Mouse (Mus musculus) heart, postnatal 10 days (tissue): ENCODE data around the gene Lima1. TPM values are rescaled to one million over a fixed set of nuclear protein-coding genes. Genes with fewer than 3 reads are reported as not detected.
"Not testable (repeated sequence)": the region's sequence is repeated elsewhere in the genome, so short reads cannot be mapped to it uniquely, and the experiment has no call there.

ENCODE experiments used
- DNase-seq, 2 experiments: peaks; one replicate each; pipeline ENCODE4 v3.0.0; 2021
- intact Hi-C: fragments of 180-260 bp; cut with DNase I; formaldehyde crosslinking; loops from one replicate; pipeline ENCODE4 v1.15.1; 2025
- total RNA-seq, 2 experiments: library from RNA; stranded (reverse); gene quantifications; 2 replicates each; pipeline ENCODE4 v1.2.3; 2021

The Lima1 gene
- total RNA-seq, 2 experiments from 2014 or later = 27.9 to 32.8 TPM

DNA sequence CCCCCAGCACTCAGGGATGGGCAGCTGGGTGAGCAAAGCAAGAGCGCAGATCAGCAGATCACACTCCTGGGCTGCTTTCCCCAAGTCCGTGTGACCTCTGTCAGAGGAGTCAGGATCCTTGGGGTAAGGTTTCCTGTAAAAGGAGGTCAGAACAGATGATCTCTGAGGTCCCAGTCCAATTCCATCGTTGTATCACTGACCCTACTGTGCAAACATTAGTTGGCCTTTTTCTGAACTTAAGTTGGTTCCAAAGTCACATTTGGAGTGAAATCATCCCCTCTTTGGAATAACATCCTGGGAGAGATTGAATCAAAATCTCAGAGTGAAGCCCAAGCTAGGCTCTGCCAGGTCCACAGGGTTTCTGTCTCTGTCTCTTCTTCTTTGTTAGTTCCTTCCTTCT lies 31.4 kb downstream of the Lima1 start:
- intact Hi-C loops = no loop called here
- DNase-seq = no peak

DNA sequence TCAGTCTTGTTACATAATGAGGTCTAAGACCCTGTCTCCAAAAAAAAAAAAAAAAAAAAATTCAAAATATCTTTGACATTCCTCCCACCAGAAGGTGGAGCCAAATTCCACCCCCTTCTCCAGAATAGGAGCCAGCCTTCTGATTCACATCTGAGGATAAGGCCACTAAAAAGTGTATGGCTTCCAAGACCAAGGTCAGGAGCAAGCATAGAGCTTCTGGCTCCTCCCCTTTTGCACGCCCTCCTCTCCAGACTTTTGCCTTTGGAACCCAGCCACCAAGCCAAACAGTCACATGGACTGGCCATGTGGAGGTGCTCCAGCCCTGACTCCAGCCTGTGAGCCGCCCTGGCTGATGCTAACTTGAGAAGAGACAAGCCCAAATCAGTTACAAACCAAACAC lies 35.3 kb downstream of the Lima1 start:
- DNase-seq = peak; percentile 55 to 59
- intact Hi-C loops = loop anchor here (2.0 kb wide), 1 partner anchor 65 kb away; no protein-coding TSS in a partner anchor

DNA sequence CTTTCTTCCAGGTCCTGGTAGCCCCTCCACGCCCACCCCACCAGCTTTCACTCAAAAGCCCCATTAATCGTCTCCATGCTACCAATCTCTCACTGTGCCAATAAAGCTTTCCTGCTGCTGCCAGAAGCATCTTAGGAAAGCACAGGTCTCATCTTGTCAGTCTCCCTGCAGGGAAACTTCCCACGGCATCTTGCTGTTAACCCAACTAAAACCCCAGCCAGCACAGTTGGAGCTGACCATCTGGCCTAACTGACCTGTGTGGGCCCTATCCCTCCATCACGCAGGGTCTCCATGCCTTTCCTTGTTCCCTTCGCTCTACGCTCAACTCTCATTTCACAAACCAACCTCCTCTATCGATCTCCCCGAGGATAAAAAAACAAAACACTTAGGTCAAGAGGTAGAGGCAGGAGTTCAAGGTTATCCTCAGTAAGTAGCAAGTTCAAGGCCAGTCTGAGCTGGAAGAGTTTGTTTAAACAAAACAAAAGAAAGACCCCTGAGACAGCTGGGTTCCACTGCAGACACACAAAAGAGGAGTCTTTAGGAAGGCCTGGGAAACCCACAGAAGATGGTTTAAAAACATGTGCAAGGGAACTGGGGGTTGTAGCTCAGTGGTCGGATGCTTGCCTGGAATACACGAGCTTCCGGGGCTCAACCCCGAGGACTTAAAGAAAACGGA lies 36.0 kb downstream of the Lima1 start:
- no peak for DNase-seq
- intact Hi-C loops = no loop called here

DNA sequence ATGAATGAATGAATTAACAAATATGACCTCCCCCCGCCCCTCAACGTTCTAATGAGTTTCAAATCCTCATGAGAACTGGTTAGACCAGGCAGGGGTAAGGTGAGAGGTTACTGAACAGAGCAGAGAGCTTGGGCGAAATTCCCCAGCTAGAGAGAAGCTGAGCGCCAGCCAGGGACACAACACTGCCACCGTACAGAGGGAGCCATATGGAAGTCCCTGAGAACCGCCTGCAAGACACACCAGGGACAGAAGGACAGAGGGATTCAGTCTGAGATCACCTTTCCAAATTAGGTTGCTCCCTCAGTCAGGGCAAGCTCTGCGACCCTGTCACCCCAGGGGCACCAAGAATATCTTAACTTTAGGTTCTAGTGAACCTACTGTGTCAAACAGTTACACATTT lies 37.7 kb downstream of the Lima1 start:
- no peak for DNase-seq
- intact Hi-C loops = no loop called here

DNA sequence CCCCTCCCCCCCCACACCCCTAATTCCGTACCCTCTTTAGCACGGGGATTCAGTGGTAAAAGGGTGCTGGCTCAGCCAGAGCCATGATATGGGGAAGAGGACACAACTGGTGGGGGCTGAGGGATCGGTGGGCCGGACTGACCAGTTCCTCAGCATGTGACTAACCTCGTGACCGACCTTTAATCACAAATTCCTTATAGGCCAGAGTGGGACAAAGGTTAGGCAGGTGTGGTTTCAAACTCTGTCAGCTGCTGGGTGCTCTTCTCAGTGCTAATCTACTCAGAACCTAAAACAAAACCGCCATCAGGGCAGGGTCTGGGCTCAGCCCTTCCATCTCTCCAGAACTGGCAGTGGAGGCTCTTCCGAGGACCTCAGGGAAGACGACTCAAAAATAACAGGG lies 40.1 kb downstream of the Lima1 start:
- intact Hi-C loops = no loop called here
- DNase-seq = no peak

DNA sequence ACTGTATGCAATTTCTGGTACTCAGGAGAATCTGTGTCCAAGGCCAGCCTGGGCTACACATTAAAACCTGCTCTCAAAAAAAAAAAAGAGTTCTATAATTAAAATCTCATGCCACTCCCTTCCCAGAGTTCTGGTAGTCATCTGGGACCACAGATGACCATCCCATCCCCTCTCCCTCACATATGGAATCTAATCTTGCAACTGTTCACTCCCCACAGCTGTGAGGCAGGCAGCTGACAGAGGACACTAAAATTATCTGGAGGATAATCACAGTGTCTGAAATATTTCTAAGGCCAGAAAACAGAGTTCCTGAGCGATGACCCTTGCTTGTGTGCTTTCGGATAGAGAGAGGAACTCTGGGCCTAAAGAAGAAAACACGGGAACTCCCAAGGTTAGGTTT lies 40.6 kb downstream of the Lima1 start:
- DNase-seq = no peak
- intact Hi-C loops = no loop called here

DNA sequence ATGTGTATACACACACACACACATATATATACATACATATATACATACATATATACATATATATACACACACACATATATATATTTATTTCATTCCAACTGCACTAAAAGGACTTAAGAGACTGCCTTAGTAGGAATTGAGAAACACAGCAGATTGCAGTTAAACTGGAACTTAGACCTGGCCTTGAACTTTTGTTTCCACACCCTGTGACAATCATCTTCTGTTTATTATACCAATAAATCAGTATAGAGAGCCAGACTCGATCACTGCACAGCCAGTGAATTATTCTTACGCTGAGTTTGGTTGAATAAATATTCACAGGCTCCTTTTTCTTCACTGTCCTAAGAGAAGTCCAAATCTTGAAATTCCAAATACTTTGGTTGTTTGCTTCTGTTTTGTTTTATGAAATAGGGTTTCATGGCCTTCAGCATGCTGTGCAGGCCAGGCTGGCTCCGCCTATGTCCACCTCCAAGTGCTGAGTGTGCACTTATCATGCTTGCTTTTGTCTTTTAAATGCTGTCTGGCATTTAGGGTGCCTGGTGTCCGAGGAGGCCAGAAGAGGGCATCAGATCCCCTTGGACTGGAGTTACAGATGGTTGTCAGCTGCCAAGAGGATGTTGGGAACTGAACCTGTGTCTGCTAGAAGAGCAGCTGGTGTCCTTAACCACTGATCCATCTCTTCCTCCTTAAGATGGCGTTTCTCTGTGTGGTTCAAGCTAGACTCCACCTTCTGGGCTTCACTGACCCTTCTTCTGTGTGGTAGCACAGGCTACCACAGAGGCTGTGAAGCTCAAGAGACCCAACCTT lies 41.4 kb downstream of the Lima1 start:
- intact Hi-C loops = no loop called here
- no peak for DNase-seq

DNA sequence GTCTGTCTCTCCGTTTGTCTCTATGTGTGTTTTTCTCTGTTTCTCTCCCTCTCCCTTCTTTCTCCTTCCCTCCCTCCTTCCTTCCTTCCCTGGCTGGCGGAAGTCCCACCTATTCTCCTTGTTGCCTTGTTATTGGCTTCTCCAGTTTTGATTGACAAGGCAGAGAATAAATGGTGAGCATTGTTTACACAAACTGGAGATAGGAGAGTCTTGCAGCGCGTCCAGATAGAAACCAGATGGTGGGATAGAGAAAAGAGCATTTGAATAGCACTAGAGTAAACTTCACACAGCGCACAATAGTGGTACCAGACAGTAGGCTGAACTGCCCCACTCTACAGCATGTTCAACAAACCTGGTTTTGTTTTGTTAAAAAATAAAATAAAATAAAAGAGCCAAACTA lies 43.7 kb downstream of the Lima1 start:
- peak in 1 of 2 experiments; percentile 49 for DNase-seq
- intact Hi-C loops = no loop called here

DNA sequence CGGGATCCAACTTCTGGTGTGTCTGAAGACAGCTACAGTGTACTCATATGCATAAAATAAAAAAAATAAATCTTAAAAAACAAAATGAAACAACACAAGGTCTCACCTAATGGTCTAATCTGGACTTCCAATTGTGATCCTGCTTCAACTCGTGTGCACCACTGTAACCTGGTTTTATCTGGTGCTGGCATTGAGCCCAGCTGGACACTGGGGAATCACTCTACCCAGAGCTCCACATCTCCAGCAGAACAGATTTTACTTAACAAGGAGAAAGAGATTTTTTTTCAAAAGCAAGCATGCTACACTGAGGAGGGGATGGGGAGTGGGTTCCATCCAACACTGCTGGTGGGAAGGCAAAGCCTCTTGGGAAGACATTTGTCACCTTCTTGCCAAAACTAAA lies 47.2 kb downstream of the Lima1 start:
- intact Hi-C loops = no loop called here
- no peak for DNase-seq

DNA sequence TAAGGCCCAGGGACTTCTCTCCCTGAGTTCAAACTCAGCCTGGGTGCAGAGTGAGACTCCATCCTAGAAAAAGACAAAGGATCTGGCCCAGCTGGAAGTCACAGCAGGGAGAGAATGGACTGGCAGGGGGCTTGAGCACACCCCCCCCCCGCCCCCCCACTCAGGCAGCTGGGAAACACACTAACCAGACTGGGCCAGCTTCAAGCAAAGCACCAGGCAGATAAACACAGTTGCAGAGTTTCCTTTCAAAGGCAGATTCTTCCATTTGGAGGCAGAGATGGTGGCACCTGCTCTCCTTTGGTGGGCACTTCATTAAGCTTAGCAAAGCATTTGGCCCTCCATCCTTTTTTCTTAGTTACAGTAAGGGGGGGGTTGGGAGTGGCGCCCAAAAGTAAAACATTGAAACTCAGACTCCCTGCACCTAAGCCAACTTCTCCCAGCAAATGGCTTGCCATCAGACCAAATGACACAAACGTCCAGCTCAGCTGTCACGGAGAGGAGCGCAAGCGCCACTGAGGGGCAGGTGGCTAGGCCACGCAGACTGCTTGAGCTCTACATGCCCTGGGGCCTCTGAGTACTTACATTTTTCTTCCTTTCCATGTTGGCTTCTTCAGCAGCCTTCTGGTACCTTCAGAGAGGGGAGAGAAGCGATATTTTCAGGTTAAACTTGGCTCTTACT lies 48.9 kb downstream of the Lima1 start:
- no peak for DNase-seq
- intact Hi-C loops = no loop called here

DNA sequence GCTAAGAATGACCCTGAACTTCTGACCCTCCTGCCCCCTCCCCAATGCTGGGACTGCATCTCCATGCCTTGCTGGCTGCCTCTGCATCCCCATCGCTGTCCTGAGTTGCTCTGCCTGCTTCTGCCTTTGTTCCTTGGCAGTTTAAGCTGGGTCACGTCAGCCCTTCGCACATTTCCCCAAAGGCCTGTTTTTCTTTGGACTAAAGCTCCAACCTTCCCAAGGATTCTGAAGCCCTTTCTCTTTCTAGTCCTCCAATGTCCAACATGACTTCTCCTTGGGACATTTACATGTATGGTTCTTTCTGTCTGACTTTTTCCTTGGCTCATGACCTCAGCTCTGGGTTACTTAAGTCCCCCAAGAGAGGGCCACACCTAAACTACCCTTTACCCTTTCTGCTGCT lies 50.0 kb downstream of the Lima1 start:
- DNase-seq = peak in 1 of 2 experiments; percentile 49
- intact Hi-C loops = no loop called here

DNA sequence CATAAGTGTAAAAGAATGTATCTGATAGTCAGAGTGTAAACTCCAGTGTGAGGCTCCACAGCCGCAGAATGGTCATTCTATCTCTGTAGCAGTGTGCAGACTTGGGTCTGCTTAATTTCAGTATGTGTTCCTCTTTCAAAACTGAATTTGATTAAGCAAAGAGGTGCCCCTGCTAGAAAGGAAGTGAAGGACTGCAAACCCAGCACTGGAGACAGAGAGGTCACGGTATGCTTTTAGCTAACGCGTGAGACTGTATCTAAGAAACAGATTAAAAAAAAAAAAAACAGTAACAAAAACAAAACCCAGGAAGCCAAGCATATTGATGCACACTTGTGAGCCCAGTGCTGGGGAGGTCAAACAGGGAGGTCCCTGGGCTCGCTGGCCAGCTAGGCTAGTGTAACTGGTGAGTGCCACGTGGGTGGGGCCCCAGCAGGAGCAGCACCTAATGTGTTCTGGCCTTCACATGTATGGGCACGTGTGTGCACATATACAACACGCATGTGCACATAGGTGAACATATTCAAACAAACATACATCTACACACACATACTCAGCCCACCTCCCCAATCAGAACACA lies 51.8 kb downstream of the Lima1 start:
- DNase-seq = no peak
- intact Hi-C loops = no loop called here

DNA sequence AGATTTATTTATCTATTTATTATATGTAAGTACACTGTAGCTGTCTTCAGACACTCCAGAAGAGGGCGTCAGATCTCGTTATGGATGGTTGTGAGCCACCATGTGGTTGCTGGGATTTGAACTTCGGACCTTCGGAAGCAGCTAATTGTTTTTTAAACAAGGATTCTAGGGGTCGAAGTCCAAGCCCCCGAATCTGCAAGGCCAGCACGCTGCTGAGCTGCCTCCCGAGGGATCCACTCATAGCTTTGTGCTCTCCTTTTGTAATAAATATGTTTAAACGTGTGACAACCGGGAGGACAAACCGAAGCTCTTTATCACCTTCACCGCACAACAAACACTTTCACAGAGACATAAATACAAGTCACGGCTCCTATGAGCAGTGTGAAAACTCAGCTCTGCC lies 52.8 kb downstream of the Lima1 start:
- DNase-seq, intact Hi-C loops: not testable (repeated sequence)

DNA sequence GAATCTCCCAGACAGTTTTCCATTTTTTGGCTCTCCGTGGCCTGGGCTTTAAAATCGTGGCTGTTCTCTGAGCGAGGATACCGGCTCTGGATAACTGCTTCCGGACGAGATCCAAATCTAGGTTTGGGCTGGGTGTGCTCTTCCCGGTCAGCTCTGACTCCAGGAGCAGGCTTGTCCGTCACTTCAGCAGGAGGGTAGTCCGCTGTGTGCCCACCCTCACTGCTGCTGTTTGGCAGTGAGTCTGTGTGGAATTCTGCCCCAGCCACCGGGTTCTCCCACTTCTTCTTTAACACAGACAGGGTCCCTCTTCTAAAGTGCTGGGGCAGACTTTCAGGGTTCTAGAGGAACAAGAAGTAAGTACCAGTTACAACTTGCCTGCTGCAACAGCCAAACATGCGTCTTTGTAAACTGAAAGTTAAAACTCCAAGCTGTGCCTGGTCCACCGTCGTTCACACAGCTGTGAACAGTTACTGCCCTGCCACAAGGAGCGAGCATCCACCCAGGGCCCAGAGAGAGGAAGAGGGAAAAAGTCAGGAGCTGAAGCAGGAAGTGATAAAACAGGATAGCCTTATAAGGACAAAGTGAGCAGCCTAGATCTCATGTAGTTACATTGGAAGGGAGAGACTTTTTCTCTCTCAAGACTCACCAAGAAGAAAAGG lies 55.5 kb downstream of the Lima1 start:
- intact Hi-C loops = no loop called here
- DNase-seq = peak; percentile 72 to 78

DNA sequence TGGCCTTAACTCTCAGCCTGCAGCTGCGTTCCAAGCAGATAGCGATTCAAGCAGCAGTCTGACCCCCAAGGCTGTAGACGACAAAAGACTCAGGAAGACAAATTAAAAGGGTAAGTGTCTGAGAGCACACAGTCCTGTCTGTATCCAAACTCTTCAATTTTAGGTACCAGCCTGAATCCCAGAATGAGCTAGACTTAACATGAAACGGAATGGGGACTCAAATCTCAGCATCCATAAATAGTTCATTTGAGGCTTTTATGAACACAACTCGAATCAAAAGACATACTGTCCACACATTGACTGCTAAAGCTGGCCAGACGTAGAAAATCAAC lies 56.2 kb downstream of the Lima1 start:
- intact Hi-C loops = no loop called here
- no peak for DNase-seq

DNA sequence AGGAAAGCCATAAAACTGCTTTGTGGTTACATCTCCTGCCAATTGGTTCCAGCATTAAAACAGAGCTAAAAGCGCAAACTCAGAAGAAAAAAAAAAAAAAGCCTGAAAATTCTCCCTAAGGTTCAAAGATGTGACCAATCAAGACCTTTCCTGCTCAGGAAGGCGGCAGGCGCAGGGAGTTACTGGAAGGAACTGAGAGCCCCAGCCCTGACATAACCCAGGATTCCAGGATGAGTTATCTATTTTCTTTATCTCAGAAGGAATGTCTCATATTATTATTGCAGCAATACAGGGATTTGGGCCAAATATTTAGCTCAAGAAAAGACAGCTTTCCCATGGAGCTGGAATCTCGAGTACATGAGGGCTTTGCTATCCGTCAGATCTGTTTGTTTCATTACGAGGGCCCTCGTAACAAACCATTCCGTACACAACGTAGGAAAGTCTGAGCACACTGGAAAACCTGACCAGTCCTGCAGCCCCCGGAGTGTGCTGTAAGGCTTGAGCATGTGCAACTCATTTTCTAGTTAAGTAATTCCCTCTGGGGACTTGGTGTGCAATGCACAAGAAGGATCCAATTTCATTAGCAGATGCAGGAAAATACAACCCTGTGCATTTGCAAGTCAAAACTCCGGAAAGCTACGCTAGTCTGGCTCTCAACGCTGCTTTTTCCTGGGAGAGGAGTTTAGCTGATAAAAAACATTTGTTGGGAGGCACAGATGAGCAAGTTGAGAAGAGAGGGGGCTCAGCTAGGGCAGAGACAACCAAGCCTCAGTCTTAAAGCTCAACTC lies 56.7 kb downstream of the Lima1 start:
- intact Hi-C loops = no loop called here
- peak; percentile 64 to 68 for DNase-seq

DNA sequence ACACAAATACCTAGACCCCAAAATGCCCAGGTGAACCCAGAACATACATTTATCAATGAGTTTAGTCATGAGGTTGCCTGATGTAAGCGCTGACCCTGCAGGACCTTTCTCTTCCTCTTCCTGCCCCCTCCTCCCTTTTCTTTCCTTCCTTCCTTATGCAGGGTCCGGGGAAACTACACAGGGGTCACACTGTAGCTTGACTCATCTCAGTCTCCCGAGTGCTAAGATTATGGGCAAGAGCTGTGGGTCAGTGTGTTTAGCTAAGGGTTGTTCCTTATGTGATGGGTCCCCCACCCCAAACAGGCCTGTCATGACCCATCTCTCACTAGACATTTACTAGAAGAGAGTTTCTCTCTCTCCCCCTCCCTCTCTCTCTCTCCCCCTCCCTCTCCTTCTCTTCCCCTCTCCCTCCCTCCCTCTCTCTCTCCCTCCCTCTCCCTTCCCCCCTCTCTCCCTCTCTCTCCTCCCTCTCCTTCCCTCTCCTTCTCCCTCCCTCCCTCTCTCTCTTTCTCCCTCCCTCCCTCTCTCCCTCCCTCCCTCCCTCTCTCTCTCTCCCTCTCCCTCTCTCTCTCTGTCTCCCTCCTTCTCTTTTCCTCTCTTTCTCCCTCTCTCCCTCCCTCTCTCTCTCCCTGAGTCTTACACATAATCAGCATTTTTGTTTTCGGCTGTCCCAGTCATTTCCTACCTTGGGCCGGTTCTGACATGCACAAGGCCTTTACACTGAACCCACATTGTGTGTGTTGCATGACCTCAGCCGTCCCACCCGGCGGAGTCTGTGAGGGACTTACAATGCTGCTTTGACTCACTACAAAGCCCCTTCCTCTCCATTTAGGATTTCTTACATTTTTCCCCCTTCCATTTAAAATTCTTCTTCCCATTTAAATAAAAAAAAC lies 57.7 kb downstream of the Lima1 start:
- intact Hi-C loops = no loop called here
- no peak for DNase-seq

DNA sequence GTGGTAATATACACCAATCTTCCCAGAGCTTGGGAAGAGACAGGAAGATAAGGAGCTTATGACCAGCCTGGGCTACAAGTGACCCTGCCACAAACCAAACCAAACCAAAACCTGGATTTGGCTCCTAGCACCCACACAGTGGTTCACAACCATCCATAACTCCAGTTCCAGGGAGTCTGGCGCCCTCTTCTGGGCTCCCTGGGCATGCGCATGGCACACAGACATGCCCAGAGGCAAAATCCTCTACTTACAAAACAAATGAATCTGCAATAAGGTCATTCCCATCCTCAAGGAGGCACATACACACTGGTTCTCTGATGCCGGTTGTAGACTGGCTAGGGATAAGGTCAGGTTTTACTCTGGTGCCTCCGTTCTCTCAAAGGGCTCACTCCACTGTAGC lies 59.3 kb downstream of the Lima1 start:
- intact Hi-C loops = no loop called here
- no peak for DNase-seq

DNA sequence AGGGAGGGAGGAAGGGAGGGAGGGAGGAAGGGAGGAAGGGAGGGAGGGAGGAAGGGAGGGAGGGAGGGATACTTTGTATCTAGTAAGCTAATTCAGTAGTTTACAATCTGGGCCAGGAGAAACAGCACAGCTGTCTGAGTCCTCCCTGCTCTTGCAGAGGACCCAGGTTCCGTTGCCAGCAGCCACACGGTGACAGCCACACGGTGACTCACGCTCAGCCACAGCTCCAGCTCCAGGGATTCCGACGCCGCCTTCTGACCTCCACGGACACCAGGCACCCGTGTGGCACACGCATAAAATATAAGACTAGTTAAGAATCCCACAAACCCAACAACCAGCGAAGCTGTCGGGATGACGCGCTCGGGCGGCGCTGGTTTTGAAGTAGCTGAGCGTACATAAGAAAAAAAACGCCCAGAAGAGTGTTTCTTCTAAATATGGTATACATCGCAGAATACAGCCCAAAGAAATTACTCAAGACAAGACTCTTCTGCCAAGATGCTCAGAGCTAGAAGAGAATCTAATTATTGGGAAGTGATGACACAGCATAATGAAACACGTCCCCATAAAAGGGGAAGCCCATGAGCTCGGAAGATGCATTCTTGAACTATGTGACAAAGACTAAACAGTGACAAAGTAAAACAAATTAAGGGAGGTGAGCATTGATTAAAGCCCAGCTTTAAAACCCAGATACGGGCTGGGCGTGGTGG lies 60.5 kb downstream of the Lima1 start:
- intact Hi-C loops = no loop called here
- DNase-seq = peak in 1 of 2 experiments; percentile 39
